Mouse (Mus musculus) stomach, postnatal 0 days (tissue): ENCODE measurements at regions not wholly inside any gene's neighbourhood (a gene's known extent, or its start where the extent isn't known, plus 50 kb on each side); places are given as distances from the start of the nearest gene placed in this dataset.
A peak's percentile ranks its signal among the peaks of the same experiment; 100 is the strongest.

ENCODE experiments used
- ATAC-seq: fragments of 200-750 bp; cut with Nextera tagmentation; 2 replicates; pipeline ENCODE4 v1.8.0; 2017; ENCODE audit not compliant: low FRiP score, low TSS enrichment
- DNase-seq: peaks from one replicate; pipeline ENCODE4 v3.0.0-alpha.2; 2016; ENCODE audit warnings: low spot score
- H3K27ac ChIP-seq: fragments of 300-500 bp; sonication (generic); replicated peaks from 2 replicates; pipeline ENCODE4 v1.5.1; 2014; ENCODE audit warnings: mild to moderate bottlenecking, control low read depth
- H3K27me3 ChIP-seq: fragments of 300-500 bp; sonication (generic); 2 replicates; pipeline ENCODE4 v1.6.1; 2014; ENCODE audit warnings: low read length; ENCODE audit not compliant: control insufficient read depth, insufficient read depth
- H3K36me3 ChIP-seq: fragments of 300-500 bp; sonication (generic); 2 replicates; pipeline ENCODE4 v1.6.1; 2014; ENCODE audit warnings: low read length, mixed read lengths; ENCODE audit not compliant: control insufficient read depth, insufficient read depth
- H3K4me1 ChIP-seq: fragments of 300-500 bp; sonication (generic); replicated peaks from 2 replicates; pipeline ENCODE4 v1.6.1; 2014; ENCODE audit warnings: antibody characterized with exemption; ENCODE audit not compliant: control insufficient read depth, insufficient read depth
- H3K4me2 ChIP-seq: fragments of 300-500 bp; sonication (generic); replicated peaks from 2 replicates; pipeline ENCODE4 v1.6.1; 2014; ENCODE audit warnings: low read depth, mild to moderate bottlenecking, control low read depth, moderate library complexity
- H3K4me3 ChIP-seq: fragments of 300-500 bp; sonication (generic); 2 replicates; pipeline ENCODE4 v1.5.1; 2014; ENCODE audit warnings: low read depth, low read length, control low read depth
- H3K9ac ChIP-seq: fragments of 300-500 bp; sonication (generic); 2 replicates; pipeline ENCODE4 v1.6.1; 2014; ENCODE audit warnings: mild to moderate bottlenecking, low read length, control low read depth, mixed read lengths
- H3K9me3 ChIP-seq: fragments of 300-500 bp; sonication (generic); 2 replicates; pipeline ENCODE4 v1.6.1; 2016; ENCODE audit warnings: low read length; ENCODE audit not compliant: control insufficient read depth
- CTCF ChIP-seq: IDR thresholded peaks from 2 replicates; pipeline ENCODE4 v1.5.1; 2016; ENCODE audit warnings: antibody characterized with exemption, low read depth, mild to moderate bottlenecking, moderate library complexity
- EP300 ChIP-seq: optimal IDR thresholded peaks from 2 replicates; pipeline ENCODE3; 2016; ENCODE audit warnings: antibody characterized with exemption
- WGBS: fragments of 180-500 bp; shearing (Covaris S2); extraction: QIAGEN DNeasy Blood & Tissue Kit; methylation state at CpG from one replicate; pipeline ENCODE4 v1.1.7; 2014; 5-methylcytosine and 5-hydroxymethylcytosine counted together

GRCm38 (mm10) chr11:113174011-113174507 lies 392.0 kb downstream of the Sox9 start:
- Histone ChIP-seq H3K27ac (peak overlapping the region; percentile 41; the same call in 1 of the 2 replicates), H3K4me3 (no peak overlapping the region), H3K9ac (no peak overlapping the region), H3K27me3 (no peaks in the 10 kb centered on the region), H3K36me3 (no peaks in the 10 kb centered on the region), H3K4me1 (no peaks in the 10 kb centered on the region), H3K4me2 (no peak overlapping the region), H3K9me3 (no peaks in the 10 kb centered on the region)
- TF ChIP-seq CTCF (no peak), EP300 (no peak)
- WGBS, result 60% methylated on average over 5 of the region's 5 CpGs
- DNase-seq (peak; percentile 62), ATAC-seq (peak; percentile 66; the same call in 1 of the 2 replicates)

DNA sequence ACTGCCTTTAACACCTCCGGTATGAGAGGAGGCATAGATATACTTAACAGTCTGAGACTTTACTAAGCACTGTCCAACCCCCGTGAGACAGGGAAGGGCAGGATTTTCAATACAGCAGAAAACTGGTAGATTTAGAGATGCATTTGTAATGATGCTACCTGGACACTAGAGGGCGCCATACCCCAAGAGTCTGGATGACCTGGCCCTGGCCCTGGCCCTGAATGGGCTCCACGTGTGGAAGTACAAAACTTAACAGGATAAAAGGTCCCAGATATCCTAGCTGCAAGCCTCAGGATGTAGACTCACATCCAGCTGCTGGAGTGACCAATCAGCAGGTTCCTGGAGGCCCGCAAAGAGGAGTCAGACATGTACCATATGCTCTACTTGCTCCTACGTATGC lies 393.3 kb downstream of the Sox9 start:
- no peaks in the 10 kb centered on the region for H3K9me3 ChIP-seq
- 0 out of 2 replicates have a peak, but pooled peaks have one; percentile 22 for ATAC-seq
- peak; percentile 73 for DNase-seq

GRCm38 (mm10) chr11:113176183-113176582 lies 394.2 kb downstream of the Sox9 start:
- Histone ChIP-seq H3K4me3 (no peak overlapping the region), H3K36me3 (no peaks in the 10 kb centered on the region), H3K27me3 (no peaks in the 10 kb centered on the region), H3K27ac (no peak overlapping the region), H3K4me2 (no peak overlapping the region), H3K9ac (no peak overlapping the region), H3K9me3 (no peaks in the 10 kb centered on the region), H3K4me1 (no peaks in the 10 kb centered on the region)
- DNase-seq (peak; percentile 67), ATAC-seq (no peak)
- 16% methylated on average over 7 of the region's 7 CpGs for WGBS
- peak; percentile 84 for TF ChIP-seq CTCF
- no peak for TF ChIP-seq EP300

More for the DNA sequence above, 393.3 kb downstream of the Sox9 start:
- no peaks in the 10 kb centered on the region for H3K27me3 ChIP-seq
- H3K4me2 ChIP-seq, result no peak overlapping the region
- no peak overlapping the region for H3K9ac ChIP-seq
- 31% methylated on average over 6 of the region's 6 CpGs for WGBS
- no peaks in the 10 kb centered on the region for H3K36me3 ChIP-seq
- no peak overlapping the region for H3K4me3 ChIP-seq
- no peak for TF ChIP-seq EP300
- peak; percentile 82 for TF ChIP-seq CTCF
- H3K27ac ChIP-seq, result no peak overlapping the region
- no peaks in the 10 kb centered on the region for H3K4me1 ChIP-seq

DNA sequence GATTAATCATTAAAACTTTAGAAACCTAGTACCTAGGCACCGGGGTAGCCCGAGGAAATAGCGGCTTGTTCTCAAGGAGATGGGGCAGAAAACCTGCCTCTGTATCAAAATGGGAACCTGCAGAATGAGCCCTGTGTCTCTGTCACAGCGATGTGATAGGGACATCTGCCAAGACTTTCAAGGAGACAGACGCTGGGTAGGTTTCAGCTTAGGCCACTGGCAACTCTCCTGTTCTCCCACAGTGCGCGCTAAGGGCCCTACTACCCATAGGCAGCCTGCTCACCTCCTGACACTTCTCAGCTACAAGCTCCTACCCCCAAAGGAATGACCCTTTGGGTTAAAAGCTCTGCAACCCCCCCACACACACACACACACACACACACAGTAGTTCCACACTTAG lies 396.4 kb downstream of the Sox9 start:
- DNase-seq (no peak), ATAC-seq (no peak)
- H3K36me3 ChIP-seq, result no peaks in the 10 kb centered on the region
- no peaks in the 10 kb centered on the region for H3K4me1 ChIP-seq
- no peak overlapping the region for H3K4me2 ChIP-seq
- WGBS, result 71% methylated on average over 7 of the region's 7 CpGs
- TF ChIP-seq CTCF (no peak), EP300 (no peak)
- no peak overlapping the region for H3K4me3 ChIP-seq
- H3K9me3 ChIP-seq, result no peaks in the 10 kb centered on the region
- no peak overlapping the region for H3K9ac ChIP-seq
- H3K27ac ChIP-seq, result no peak overlapping the region
- no peaks in the 10 kb centered on the region for H3K27me3 ChIP-seq

- Histone ChIP-seq H3K36me3 (no peaks in the 10 kb centered on the region), H3K9ac (no peak overlapping the region), H3K27ac (no peak overlapping the region), H3K4me2 (no peak overlapping the region), H3K9me3 (no peaks in the 10 kb centered on the region), H3K4me3 (no peak overlapping the region), H3K4me1 (no peaks in the 10 kb centered on the region), H3K27me3 (no peaks in the 10 kb centered on the region)
- DNase-seq, result peak; percentile 70
- WGBS, result 45% methylated on average over 14 of the region's 14 CpGs
- ATAC-seq, result peak; percentile 60
- TF ChIP-seq CTCF (no peak), EP300 (no peak)
These were observed 398.0 kb downstream of the Sox9 start for GRCm38 (mm10) chr11:113180008-113180407.

DNA sequence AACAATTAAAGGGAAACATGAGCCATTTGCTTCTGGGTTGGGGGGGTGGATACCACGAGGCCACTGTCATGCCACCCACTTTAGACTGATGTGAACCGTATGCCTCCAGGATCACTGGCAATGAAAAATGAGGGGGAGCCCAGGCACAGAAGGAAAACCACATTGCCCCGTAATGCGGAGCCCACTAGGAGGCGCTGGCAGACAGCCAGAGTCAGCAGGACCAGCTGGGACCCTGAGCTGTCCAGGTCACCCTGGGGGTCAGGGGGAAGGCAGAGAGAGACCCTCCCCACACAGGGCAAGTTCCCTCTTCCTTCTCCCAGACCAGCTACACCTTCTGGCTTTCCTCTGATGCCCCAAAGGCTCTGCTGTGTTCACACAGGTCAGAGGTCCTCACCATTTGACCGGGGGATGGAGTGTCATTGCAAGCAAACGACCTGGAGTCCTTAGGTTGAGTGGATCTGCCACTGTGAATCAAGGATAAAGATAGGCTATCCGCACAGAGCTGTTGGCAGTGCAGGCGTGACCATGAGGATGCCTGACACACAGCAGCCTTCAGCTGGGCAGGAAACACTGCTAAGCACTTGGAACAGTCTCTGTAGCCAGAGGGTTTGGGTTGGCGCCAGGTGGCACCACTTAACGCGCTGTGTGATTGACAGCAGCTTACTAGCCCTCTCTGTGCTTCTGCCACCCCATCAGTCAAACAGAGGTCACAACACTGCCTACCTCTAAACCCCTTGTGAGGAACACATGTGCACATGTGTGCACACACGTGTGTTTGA lies 400.2 kb downstream of the Sox9 start:
- WGBS, result 68% methylated on average over 13 of the region's 13 CpGs
- Histone ChIP-seq H3K4me3 (no peak overlapping the region), H3K27ac (no peak overlapping the region), H3K27me3 (no peaks in the 10 kb centered on the region), H3K4me1 (no peaks in the 10 kb centered on the region), H3K9ac (no peak overlapping the region), H3K36me3 (no peaks in the 10 kb centered on the region), H3K9me3 (no peaks in the 10 kb centered on the region), H3K4me2 (no peak overlapping the region)
- TF ChIP-seq EP300 (no peak), CTCF (peak; percentile 57)
- no peak for ATAC-seq
- no peak for DNase-seq
